Mouse (Mus musculus) kidney, adult 2 months (tissue): ENCODE results near the gene Smim14. TPM values are rescaled to one million over a fixed set of nuclear protein-coding genes. Genes with fewer than 3 reads are reported as not detected.

Experiments used
- DNase-seq: peaks from one replicate; pipeline ENCODE4 v3.0.0; 2021
- H3K27ac ChIP-seq: fragments of 200-500 bp; 2 replicates; pipeline ENCODE4 v1.5.1; 2012; ENCODE audit warnings: low read depth, low read length, control low read depth, inconsistent platforms; ENCODE audit not compliant: insufficient read depth
- H3K27me3 ChIP-seq: fragments of 200-500 bp; replicated peaks from 2 replicates; pipeline ENCODE4 v1.6.1; 2012; ENCODE audit warnings: mild to moderate bottlenecking, moderate library complexity, low read length, inconsistent platforms; ENCODE audit not compliant: control insufficient read depth, insufficient read depth
- H3K36me3 ChIP-seq: fragments of 200-500 bp; 2 replicates; pipeline ENCODE4 v1.6.1; 2012; ENCODE audit warnings: mild to moderate bottlenecking, moderate library complexity, low read length, inconsistent platforms; ENCODE audit not compliant: control insufficient read depth, insufficient read depth
- H3K4me1 ChIP-seq: fragments of 200-500 bp; 2 replicates; pipeline ENCODE4 v1.6.1; 2011; ENCODE audit warnings: low read length; ENCODE audit not compliant: control insufficient read depth, insufficient read depth
- H3K4me3 ChIP-seq: fragments of 200-500 bp; 2 replicates; pipeline ENCODE4 v1.5.1; 2011; ENCODE audit warnings: mild to moderate bottlenecking, low read depth, low read length, control low read depth; ENCODE audit not compliant: insufficient read depth
- CTCF ChIP-seq: fragments of 200-500 bp; conservative IDR thresholded peaks from 2 replicates; pipeline ENCODE4 v1.5.1; 2011; ENCODE audit warnings: low read depth, mild to moderate bottlenecking, control low read depth, low read length, moderate library complexity, mixed read lengths; ENCODE audit not compliant: insufficient read depth, insufficient read length
- POLR2A ChIP-seq: fragments of 200-500 bp; IDR thresholded peaks from one replicate; pipeline ENCODE4 v1.6.1; 2011; ENCODE audit warnings: low read depth, low read length, control low read depth
- WGBS: fragments of 180-500 bp; shearing (Covaris S2); methylation state at CpG from one replicate; pipeline ENCODE4 v1.1.7; 2018; 5-methylcytosine and 5-hydroxymethylcytosine counted together
- polyA plus RNA-seq: library from polyadenylated mRNA; depleted of rRNA; stranded (reverse); fragments of >200 nt; gene quantifications from 2 replicates; pipeline ENCODE4 v1.2.3, GENCODE M21; 2012

Smim14 gene
- polyA plus RNA-seq, 1 experiment = 114 TPM

GRCm38 (mm10) chr5:65446756-65447155 is 90.2 kb downstream of the Smim14 start:
- H3K4me1 ChIP-seq = no peaks in the 10 kb centered on the region
- DNase-seq = peak; percentile 52
- WGBS = 40% methylated on average over 2 of the region's 2 CpGs
- no peak overlapping the region for H3K4me3 ChIP-seq
- no peaks in the 10 kb centered on the region; the same call in 1 of the 2 replicates for H3K36me3 ChIP-seq
- H3K27ac ChIP-seq = no peak overlapping the region
- no peaks in the 10 kb centered on the region for H3K27me3 ChIP-seq
- TF ChIP-seq POLR2A = no peak

GRCm38 (mm10) chr5:65444981-65445380 is 92.0 kb downstream of the Smim14 start:
- H3K4me1 ChIP-seq = no peaks in the 10 kb centered on the region
- no peak for DNase-seq
- WGBS = 35% methylated on average over 5 of the region's 6 CpGs

GRCm38 (mm10) chr5:65438041-65438440 is 98.9 kb downstream of the Smim14 start:
- H3K4me3 ChIP-seq = no peak overlapping the region
- H3K27ac ChIP-seq = no peak overlapping the region
- H3K27me3 ChIP-seq = no peaks in the 10 kb centered on the region
- no peak for TF ChIP-seq CTCF
- no peak for TF ChIP-seq POLR2A
- no peaks in the 10 kb centered on the region; the same call in 1 of the 2 replicates for H3K4me1 ChIP-seq
- no peak for DNase-seq
- H3K36me3 ChIP-seq = no peaks in the 10 kb centered on the region

More at GRCm38 (mm10) chr5:65444981-65445380, 92.0 kb downstream of the Smim14 start:
- H3K36me3 ChIP-seq = no peaks in the 10 kb centered on the region; the same call in 1 of the 2 replicates
- H3K27me3 ChIP-seq = no peaks in the 10 kb centered on the region
- H3K27ac ChIP-seq = no peak overlapping the region
- H3K4me3 ChIP-seq = no peak overlapping the region
- TF ChIP-seq CTCF (no peak), POLR2A (no peak)

GRCm38 (mm10) chr5:65435806-65436561 is 101.0 kb downstream of the Smim14 start, which contains the start of gene Ugdh:
Gene Ugdh, minus strand, starts transcription at chr5:65435949.
- peak; percentile 99 for DNase-seq
- Histone ChIP-seq H3K36me3 (no peaks in the 10 kb centered on the region), H3K4me3 (peak within 1 kb of the TSS; percentile 84), H3K27ac (peak within 1 kb of the TSS; percentile 52), H3K4me1 (no peaks in the 10 kb centered on the region; the same call in 1 of the 2 replicates), H3K27me3 (no peaks in the 10 kb centered on the region)
- WGBS = under 1% methylated on average over 51 of the region's 51 CpGs
- TF ChIP-seq POLR2A (peak; percentile 96), CTCF (no peak)

GRCm38 (mm10) chr5:65435363-65435805 is 101.6 kb downstream of the Smim14 start:
- WGBS = under 1% methylated on average over 47 of the region's 47 CpGs
- Histone ChIP-seq H3K4me1 (no peaks in the 10 kb centered on the region; the same call in 1 of the 2 replicates), H3K4me3 (peak overlapping the region; percentile 84), H3K36me3 (no peaks in the 10 kb centered on the region), H3K27me3 (no peaks in the 10 kb centered on the region), H3K27ac (peak overlapping the region; percentile 52; the same call in 1 of the 2 replicates)
- no peak for DNase-seq
- TF ChIP-seq POLR2A (peak; percentile 53), CTCF (no peak)

- 9% methylated on average over 15 of the region's 15 CpGs for WGBS
- H3K4me1 ChIP-seq = no peaks in the 10 kb centered on the region; the same call in 1 of the 2 replicates
- no peak for DNase-seq
- no peak overlapping the region for H3K27ac ChIP-seq
- H3K36me3 ChIP-seq = no peaks in the 10 kb centered on the region
- H3K27me3 ChIP-seq = no peaks in the 10 kb centered on the region
- H3K4me3 ChIP-seq = peak overlapping the region; percentile 84
- TF ChIP-seq CTCF (no peak), POLR2A (no peak)
Measured at GRCm38 (mm10) chr5:65434471-65435362, 102.3 kb downstream of the Smim14 start.

- WGBS = 74% methylated on average over 5 of the region's 5 CpGs
- Histone ChIP-seq H3K27me3 (no peaks in the 10 kb centered on the region), H3K4me3 (no peak overlapping the region), H3K4me1 (peaks cover 7% of the 10 kb centered on the region), H3K36me3 (no peaks in the 10 kb centered on the region; the same call in 1 of the 2 replicates), H3K27ac (no peak overlapping the region)
- DNase-seq = no peak
- TF ChIP-seq POLR2A = no peak
- TF ChIP-seq CTCF = no peak
Measured at GRCm38 (mm10) chr5:65429441-65429840, 107.5 kb downstream of the Smim14 start.
